Mouse (Mus musculus) cerebellum, adult 2 months (tissue): ENCODE data around the gene Eya2. TPM values are rescaled to one million over a fixed set of nuclear protein-coding genes. Genes with fewer than 3 reads are reported as not detected.
A peak's percentile ranks its signal among the peaks of the same experiment; 100 is the strongest.

Source experiments
- DNase-seq, 2 experiments: peaks; one replicate each; pipeline ENCODE4 v3.0.0; 2021
- H3K27ac ChIP-seq: fragments of 200-500 bp; 2 replicates; pipeline ENCODE4 v1.5.1; 2012; ENCODE audit warnings: low read length, control low read depth, inconsistent platforms; ENCODE audit not compliant: insufficient read depth
- H3K27me3 ChIP-seq: fragments of 200-500 bp; 2 replicates; pipeline ENCODE4 v1.6.1; 2012; ENCODE audit warnings: inconsistent platforms, mild to moderate bottlenecking, low read length, moderate library complexity; ENCODE audit not compliant: control insufficient read depth, insufficient read depth
- H3K4me1 ChIP-seq: fragments of 200-500 bp; 2 replicates; pipeline ENCODE4 v1.6.1; 2011; ENCODE audit warnings: low read length; ENCODE audit not compliant: control insufficient read depth, insufficient read depth
- H3K4me3 ChIP-seq: fragments of 200-500 bp; replicated peaks from 2 replicates; pipeline ENCODE3; 2011; ENCODE audit warnings: mild to moderate bottlenecking, low read depth, low read length, control low read depth; ENCODE audit not compliant: insufficient read depth
- CTCF ChIP-seq: fragments of 200-500 bp; IDR thresholded peaks from 2 replicates; pipeline ENCODE4 v1.5.1; 2011; ENCODE audit warnings: low read depth, mild to moderate bottlenecking, control low read depth, low read length, moderate library complexity, borderline replicate concordance; ENCODE audit not compliant: insufficient read depth
- POLR2A ChIP-seq: fragments of 200-500 bp; IDR thresholded peaks from 2 replicates; pipeline ENCODE4 v1.6.1; 2011; ENCODE audit warnings: low read length, control low read depth, borderline replicate concordance; ENCODE audit not compliant: insufficient read depth
- WGBS: fragments of 180-500 bp; shearing (Covaris S2); methylation state at CpG from one replicate; pipeline ENCODE4 v1.1.7; 2018; 5-methylcytosine and 5-hydroxymethylcytosine counted together
- polyA plus RNA-seq: library from polyadenylated mRNA; depleted of rRNA; stranded (reverse); fragments of >200 nt; gene quantifications from 2 replicates; pipeline ENCODE4 v1.2.3, GENCODE M21; 2012

Gene Eya2
- polyA plus RNA-seq, 1 experiment, result 10.9 TPM

- 80% methylated on average over 13 of the region's 13 CpGs for WGBS
- H3K4me3 ChIP-seq, result no peak overlapping the region
- DNase-seq, result no peak
Measured at GRCm38 (mm10) chr2:165613741-165614339, 19.0 kb downstream of the Eya2 start.

GRCm38 (mm10) chr2:165621488-165621887 lies 26.7 kb downstream of the Eya2 start:
- no peak overlapping the region for H3K27ac ChIP-seq
- 98% methylated on average over 2 of the region's 2 CpGs for WGBS
- no peak for DNase-seq
- no peak overlapping the region for H3K4me3 ChIP-seq
- TF ChIP-seq CTCF, result no peak
- TF ChIP-seq POLR2A, result no peak
- H3K4me1 ChIP-seq, result no peaks in the 10 kb centered on the region
- H3K27me3 ChIP-seq, result no peaks in the 10 kb centered on the region

More at GRCm38 (mm10) chr2:165613741-165614339, 19.0 kb downstream of the Eya2 start:
- Histone ChIP-seq H3K4me1 (no peaks in the 10 kb centered on the region), H3K27me3 (no peaks in the 10 kb centered on the region), H3K27ac (no peak overlapping the region)
- no peak for TF ChIP-seq CTCF
- no peak for TF ChIP-seq POLR2A

DNA sequence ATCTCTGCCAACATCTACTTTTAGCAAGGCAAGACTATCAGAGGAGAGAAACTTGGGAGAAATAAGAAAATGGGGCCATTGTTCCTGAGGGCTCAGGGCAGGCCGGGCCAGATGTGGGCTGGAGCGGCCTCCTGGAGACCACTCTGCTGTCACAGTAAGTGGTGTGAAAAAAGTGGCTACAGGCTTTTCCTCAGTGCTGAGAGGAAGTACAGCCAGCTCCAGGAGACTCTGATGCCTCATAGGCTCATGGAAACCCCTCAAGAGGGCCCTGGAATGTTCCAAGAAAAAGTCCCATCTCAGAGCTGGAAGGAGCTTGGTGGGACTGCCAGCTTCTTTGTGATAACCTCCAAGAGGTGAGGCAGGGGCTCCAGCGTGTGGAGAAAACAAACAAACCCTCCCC lies 27.8 kb downstream of the Eya2 start:
- Histone ChIP-seq H3K4me1 (peaks cover under 1% of the 10 kb centered on the region; the same call in 1 of the 2 replicates), H3K27me3 (no peaks in the 10 kb centered on the region), H3K4me3 (no peak overlapping the region), H3K27ac (no peak overlapping the region)
- no peak for DNase-seq
- 73% methylated on average over 3 of the region's 3 CpGs for WGBS
- TF ChIP-seq CTCF (no peak), POLR2A (no peak)

GRCm38 (mm10) chr2:165626826-165627225 lies 32.0 kb downstream of the Eya2 start:
- Histone ChIP-seq H3K4me3 (no peak overlapping the region), H3K4me1 (peaks cover 17% of the 10 kb centered on the region), H3K27me3 (no peaks in the 10 kb centered on the region), H3K27ac (no peak overlapping the region)
- 69% methylated on average over 6 of the region's 6 CpGs for WGBS
- TF ChIP-seq CTCF (no peak), POLR2A (no peak)
- no peak for DNase-seq

DNA sequence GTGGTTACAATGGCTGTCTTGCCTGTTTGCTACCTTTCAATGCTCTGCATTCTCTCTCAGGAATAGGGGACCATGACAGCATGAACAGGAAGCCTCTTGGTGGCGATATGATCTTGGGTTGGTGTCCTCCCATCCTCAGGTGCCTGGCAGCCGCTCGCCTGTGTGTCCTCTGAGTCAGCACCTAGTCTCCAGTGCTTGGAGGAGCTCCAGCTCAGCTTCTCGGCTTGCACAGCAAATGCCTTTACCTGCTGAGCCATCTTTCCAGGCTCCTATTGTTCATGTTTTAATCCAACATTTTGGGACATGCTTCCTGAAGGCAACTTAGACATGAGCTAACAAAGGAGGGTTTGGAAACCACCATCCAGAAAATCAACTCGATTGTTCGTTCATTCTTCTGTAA lies 33.1 kb downstream of the Eya2 start:
- no peak for TF ChIP-seq POLR2A
- peak; percentile 59; the same call in 1 of the 2 replicates for TF ChIP-seq CTCF
- Histone ChIP-seq H3K27ac (no peak overlapping the region), H3K4me3 (no peak overlapping the region), H3K27me3 (no peaks in the 10 kb centered on the region), H3K4me1 (peaks cover 28% of the 10 kb centered on the region)
- DNase-seq, result peak; percentile 82 to 92
- whole genome bisulfite sequencing, result 12% methylated on average over 6 of the region's 6 CpGs

DNA sequence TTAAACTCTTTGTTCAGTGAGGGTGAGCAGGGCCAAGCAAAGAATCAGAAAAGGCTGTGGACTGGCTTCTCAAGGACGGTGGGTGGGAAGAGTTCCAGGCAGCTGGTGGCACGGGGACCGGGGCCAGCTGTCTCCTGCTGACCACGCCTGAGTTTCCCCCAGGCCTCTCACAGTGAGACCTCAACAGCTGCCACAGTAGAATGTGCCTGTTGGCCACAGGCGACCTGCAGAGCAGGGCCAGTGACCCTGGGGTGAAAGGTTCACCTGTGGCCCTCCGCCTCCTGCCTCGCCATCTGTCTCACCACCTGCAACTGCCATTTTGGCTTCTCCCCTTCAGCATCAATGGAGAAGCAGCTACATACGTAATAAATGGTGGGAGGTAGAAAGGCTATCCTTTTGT lies 35.1 kb downstream of the Eya2 start:
- DNase-seq, result peak; percentile 72
- no peaks in the 10 kb centered on the region for H3K27me3 ChIP-seq
- TF ChIP-seq CTCF (no peak), POLR2A (no peak)
- no peak overlapping the region for H3K27ac ChIP-seq
- no peak overlapping the region for H3K4me3 ChIP-seq
- H3K4me1 ChIP-seq, result peaks cover 48% of the 10 kb centered on the region
- WGBS, result 15% methylated on average over 8 of the region's 8 CpGs

GRCm38 (mm10) chr2:165633011-165633785 lies 38.4 kb downstream of the Eya2 start:
- TF ChIP-seq POLR2A (no peak), CTCF (no peak)
- 42% methylated on average over 11 of the region's 11 CpGs for WGBS
- no peak overlapping the region for H3K4me3 ChIP-seq
- DNase-seq, result peak; percentile 66 to 73
- H3K27me3 ChIP-seq, result no peaks in the 10 kb centered on the region
- 0 out of 2 replicates have a peak overlapping the region, but pooled peaks have one; percentile 7 for H3K27ac ChIP-seq
- H3K4me1 ChIP-seq, result peaks cover 44% of the 10 kb centered on the region

GRCm38 (mm10) chr2:165634481-165634880 lies 39.6 kb downstream of the Eya2 start:
- 17% methylated on average over 7 of the region's 7 CpGs for WGBS
- no peak overlapping the region for H3K4me3 ChIP-seq
- H3K27ac ChIP-seq, result peak overlapping the region; percentile 50
- TF ChIP-seq POLR2A (no peak), CTCF (no peak)
- peak; percentile 85 to 90 for DNase-seq
- no peaks in the 10 kb centered on the region for H3K27me3 ChIP-seq
- peaks cover 49% of the 10 kb centered on the region for H3K4me1 ChIP-seq
